Mouse (Mus musculus) heart, postnatal 25 days (tissue): Measurements from ENCODE around the gene Galt. TPM values are rescaled to one million over a fixed set of nuclear protein-coding genes. Genes with fewer than 3 reads are reported as not detected.
A peak's percentile ranks its signal among the peaks of the same experiment; 100 is the strongest.

ENCODE experiments used
- DNase-seq: peaks from one replicate; pipeline ENCODE4 v3.0.0; 2022; ENCODE audit warnings: low spot score
- intact Hi-C: fragments of 180-260 bp; cut with DNase I; formaldehyde crosslinking; loops from one replicate; pipeline ENCODE4 v1.15.1; 2025
- total RNA-seq, 2 experiments: library from RNA; stranded (reverse); gene quantifications; 2 replicates each; pipeline ENCODE4 v1.2.3; 2021

Gene Galt
- 10 to 100 TPM; 52.1 to 52.9 TPM for total RNA-seq

- intact Hi-C loops = no loop called here
- no peak for DNase-seq
These were observed at the start of gene Galt for GRCm38 (mm10) chr4:41754797-41755337. Galt (plus strand) TSS chr4:41755228.

GRCm38 (mm10) chr4:41705922-41706754 is 48.9 kb upstream of the Galt start:
- no peak for DNase-seq
- intact Hi-C loops = loop anchor here (2.0 to 5.0 kb wide), 3 partner anchors 51 to 154 kb away; no protein-coding TSS in a partner anchor

GRCm38 (mm10) chr4:41707011-41707535 is 48.0 kb upstream of the Galt start:
- intact Hi-C loops = loop anchor here (2.0 to 5.0 kb wide), 3 partner anchors 52 to 155 kb away; no protein-coding TSS in a partner anchor

GRCm38 (mm10) chr4:41708192-41708745 is 46.8 kb upstream of the Galt start:
- intact Hi-C loops = loop anchor here (2.0 to 5.0 kb wide), 2 partner anchors 156 to 239 kb away; no protein-coding TSS in a partner anchor
- DNase-seq = no peak

More at GRCm38 (mm10) chr4:41707011-41707535, 48.0 kb upstream of the Galt start:
- no peak for DNase-seq

- intact Hi-C loops = no loop called here
These were observed 44.8 kb upstream of the Galt start for GRCm38 (mm10) chr4:41710229-41710628.

GRCm38 (mm10) chr4:41711705-41712375 is 43.2 kb upstream of the Galt start:
- intact Hi-C loops = no loop called here
- DNase-seq = no peak

More at GRCm38 (mm10) chr4:41710229-41710628, 44.8 kb upstream of the Galt start:
- DNase-seq = no peak

GRCm38 (mm10) chr4:41712421-41713196 is 42.4 kb upstream of the Galt start:
- no peak for DNase-seq
- intact Hi-C loops = no loop called here

- intact Hi-C loops = no loop called here
- peak; percentile 65 for DNase-seq
These were observed 41.6 kb upstream of the Galt start, which contains the start of gene Rpp25l for GRCm38 (mm10) chr4:41713197-41714067. Rpp25l (minus strand) TSS chr4:41713534.

GRCm38 (mm10) chr4:41714276-41714675 is 40.8 kb upstream of the Galt start:
- DNase-seq = no peak
- intact Hi-C loops = no loop called here

GRCm38 (mm10) chr4:41715082-41715481 is 39.9 kb upstream of the Galt start:
- intact Hi-C loops = no loop called here
- DNase-seq = no peak

- no peak for DNase-seq
These were observed 39.4 kb upstream of the Galt start for GRCm38 (mm10) chr4:41715596-41715995.

GRCm38 (mm10) chr4:41716834-41717233 is 38.2 kb upstream of the Galt start:
- DNase-seq = no peak
- intact Hi-C loops = loop anchor here (2.0 kb wide), 1 partner anchor 20 kb away; no protein-coding TSS in a partner anchor

More at GRCm38 (mm10) chr4:41715596-41715995, 39.4 kb upstream of the Galt start:
- intact Hi-C loops = no loop called here

GRCm38 (mm10) chr4:41722918-41723351 is 32.1 kb upstream of the Galt start, which contains the start of gene Dctn3:
Dctn3 (minus strand) TSS chr4:41723170.
- peak; percentile 82 for DNase-seq
- intact Hi-C loops = no loop called here

GRCm38 (mm10) chr4:41726826-41727621 is 28.0 kb upstream of the Galt start:
- DNase-seq = no peak
- intact Hi-C loops = no loop called here

GRCm38 (mm10) chr4:41731052-41731765 is 23.8 kb upstream of the Galt start, which contains the start of gene Arid3c:
Arid3c (minus strand) TSS chr4:41731142.
- no peak for DNase-seq
- intact Hi-C loops = no loop called here

GRCm38 (mm10) chr4:41737602-41738255 is 17.3 kb upstream of the Galt start:
- intact Hi-C loops = loop anchor here (2.0 kb wide), 1 partner anchor 21 kb away; no protein-coding TSS in a partner anchor
- peak; percentile 46 for DNase-seq
